Mouse (Mus musculus): ENCODE results near the gene Flt3l. TPM values are rescaled to one million over a fixed set of nuclear protein-coding genes. Genes with fewer than 3 reads are reported as not detected.

Gene Flt3l
- 2.0 and 2.7 TPM in 2 replicates for polyA plus RNA-seq (2015; fragmentation: Nextera tagmentation; extraction: Ambion mirVana)

- peaks cover 9% of the 10 kb centered on the region for H3K4me1 ChIP-seq (replicated peaks)
- H3K4me3 ChIP-seq, result peak within 1 kb of the TSS; percentile 47
- WGBS, result 2% methylated on average over 29 of the region's 29 CpGs
- peaks cover 9% of the 10 kb centered on the region; the same call in 1 of the 2 replicates for H3K27me3 ChIP-seq
- H3K4me2 ChIP-seq, result peak within 1 kb of the TSS; percentile 83
- peak within 1 kb of the TSS; percentile 51 for H3K9ac ChIP-seq
- H3K36me3 ChIP-seq, result no peaks in the 10 kb centered on the region
- ATAC-seq (ENCODE audit: low FRiP score, low read depth), result peak; percentile 79
- H3K9me3 ChIP-seq, result no peaks in the 10 kb centered on the region
- no peak within 1 kb of the TSS for H3K27ac ChIP-seq (replicated peaks)
These were observed at the start of gene Flt3l, which contains the start of gene Gm45713 for GRCm38 (mm10) chr7:45135993-45136567. Flt3l (minus strand) TSS chr7:45136432. Gm45713 (minus strand) TSS chr7:45136231.

DNA sequence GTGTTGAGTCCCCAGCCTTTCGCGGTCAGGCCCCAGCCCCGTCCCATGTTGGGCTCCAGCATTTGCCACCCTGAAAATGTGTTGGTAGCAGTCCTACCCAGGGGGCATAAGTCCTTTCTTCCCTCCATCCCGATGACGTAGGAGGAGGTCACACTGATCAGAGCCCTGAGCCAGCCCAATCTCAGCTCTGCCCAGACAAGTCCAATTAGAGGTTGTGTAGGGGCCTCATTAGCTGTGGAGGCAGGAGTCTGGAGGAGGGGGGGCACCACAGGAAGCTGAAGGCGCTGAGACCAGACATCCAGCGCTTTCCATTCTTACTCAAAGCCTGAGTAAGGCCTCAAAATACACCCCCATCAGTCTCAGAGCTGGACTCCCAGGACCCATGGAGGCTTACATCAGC is 49.7 kb upstream of the Flt3l start:
- WGBS, result 71% methylated on average over 7 of the region's 7 CpGs

GRCm38 (mm10) chr7:45183672-45184071 is 47.4 kb upstream of the Flt3l start:
- Histone ChIP-seq H3K9ac (no peak overlapping the region), H3K9me3 (no peaks in the 10 kb centered on the region), H3K4me3 (no peak overlapping the region), H3K36me3 (no peaks in the 10 kb centered on the region), H3K4me1 (replicated peaks) (peaks cover 18% of the 10 kb centered on the region), H3K27ac (replicated peaks) (no peak overlapping the region), H3K27me3 (peaks cover 81% of the 10 kb centered on the region), H3K4me2 (no peak overlapping the region)
- WGBS, result 68% methylated on average over 7 of the region's 7 CpGs
- ATAC-seq (ENCODE audit: low FRiP score, low read depth), result no peak

More for the DNA sequence above, 49.7 kb upstream of the Flt3l start:
- no peak for ATAC-seq (ENCODE audit: low FRiP score, low read depth)
- H3K4me1 ChIP-seq (replicated peaks), result peaks cover 17% of the 10 kb centered on the region
- H3K4me3 ChIP-seq, result no peak overlapping the region
- H3K27ac ChIP-seq (replicated peaks), result no peak overlapping the region
- no peak overlapping the region for H3K4me2 ChIP-seq
- H3K36me3 ChIP-seq, result no peaks in the 10 kb centered on the region
- no peak overlapping the region for H3K9ac ChIP-seq
- H3K9me3 ChIP-seq, result no peaks in the 10 kb centered on the region
- peaks cover 61% of the 10 kb centered on the region for H3K27me3 ChIP-seq

DNA sequence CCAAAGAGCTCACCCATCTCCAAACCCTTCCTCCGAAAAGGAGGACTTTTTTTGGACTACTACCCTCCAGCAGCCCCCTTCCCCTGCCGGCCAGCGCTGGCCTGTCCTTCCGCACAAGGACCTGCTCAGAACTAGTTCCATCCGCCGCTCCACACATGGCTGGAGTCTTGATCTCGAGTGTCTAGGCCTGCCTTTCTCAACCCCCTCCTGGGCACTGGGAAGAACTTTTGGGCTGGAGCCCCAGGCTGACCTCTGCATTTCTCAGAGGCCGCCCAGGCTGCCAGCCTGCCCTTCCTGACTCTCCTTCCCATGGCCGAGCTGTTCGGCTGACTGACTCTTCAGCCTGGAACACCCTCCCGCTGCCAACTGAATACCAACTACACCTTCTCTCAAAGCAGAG is 46.4 kb upstream of the Flt3l start:
- H3K9ac ChIP-seq, result no peak overlapping the region
- ATAC-seq (ENCODE audit: low FRiP score, low read depth), result no peak
- peaks cover 85% of the 10 kb centered on the region for H3K27me3 ChIP-seq
- H3K9me3 ChIP-seq, result no peaks in the 10 kb centered on the region
- peak overlapping the region; percentile 67 for H3K4me2 ChIP-seq
- peak overlapping the region; percentile 41 for H3K4me3 ChIP-seq
- no peak overlapping the region for H3K27ac ChIP-seq (replicated peaks)
- 12% methylated on average over 11 of the region's 11 CpGs for WGBS
- no peaks in the 10 kb centered on the region for H3K36me3 ChIP-seq
- peaks cover 18% of the 10 kb centered on the region for H3K4me1 ChIP-seq (replicated peaks)

GRCm38 (mm10) chr7:45182199-45182601 is 46.0 kb upstream of the Flt3l start:
- no peak overlapping the region for H3K9ac ChIP-seq
- H3K27ac ChIP-seq (replicated peaks), result no peak overlapping the region
- no peaks in the 10 kb centered on the region for H3K36me3 ChIP-seq
- peak; percentile 86 for ATAC-seq (ENCODE audit: low FRiP score, low read depth)
- WGBS, result under 1% methylated on average over 33 of the region's 34 CpGs
- peaks cover 89% of the 10 kb centered on the region for H3K27me3 ChIP-seq
- H3K4me3 ChIP-seq, result peak overlapping the region; percentile 41
- H3K4me1 ChIP-seq (replicated peaks), result peaks cover 18% of the 10 kb centered on the region
- no peaks in the 10 kb centered on the region for H3K9me3 ChIP-seq
- peak overlapping the region; percentile 67 for H3K4me2 ChIP-seq

GRCm38 (mm10) chr7:45181540-45181939 is 45.3 kb upstream of the Flt3l start:
- no peak for ATAC-seq (ENCODE audit: low FRiP score, low read depth)
- Histone ChIP-seq H3K4me1 (replicated peaks) (peaks cover 19% of the 10 kb centered on the region), H3K27me3 (peaks cover 94% of the 10 kb centered on the region), H3K36me3 (no peaks in the 10 kb centered on the region), H3K4me2 (peak overlapping the region; percentile 67), H3K9me3 (no peaks in the 10 kb centered on the region), H3K4me3 (peak overlapping the region; percentile 41), H3K9ac (no peak overlapping the region), H3K27ac (replicated peaks) (no peak overlapping the region)
- 4% methylated on average over 29 of the region's 35 CpGs for WGBS

DNA sequence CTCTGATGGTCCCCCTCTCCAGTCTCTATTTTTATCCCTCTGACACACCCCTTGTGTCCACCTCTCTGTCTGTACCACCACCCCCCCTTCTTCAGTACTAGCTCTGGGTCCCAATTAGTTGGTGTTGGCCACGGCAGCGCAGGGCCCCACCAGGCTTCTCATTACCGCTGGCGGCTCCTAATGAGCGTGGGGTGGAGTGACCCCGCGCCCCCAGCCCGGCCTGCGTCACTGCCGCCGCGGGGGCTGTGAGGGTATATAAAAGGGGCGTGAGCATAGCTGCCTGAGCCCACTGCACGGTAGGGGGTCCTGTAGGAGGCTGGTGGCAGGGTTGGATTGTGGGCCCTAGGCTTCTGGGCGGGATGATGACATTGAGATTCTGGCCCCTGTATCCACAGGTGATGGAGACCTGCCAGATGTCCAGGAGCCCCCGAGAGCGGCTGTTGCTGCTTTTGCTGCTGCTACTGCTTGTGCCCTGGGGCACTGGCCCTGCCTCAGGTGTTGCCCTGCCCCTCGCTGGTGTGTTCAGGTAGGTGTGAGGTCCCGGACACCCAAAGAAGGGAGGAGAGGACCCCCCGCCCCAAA is 44.8 kb upstream of the Flt3l start, which contains the start of gene Pth2:
Pth2 (plus strand) TSS at position 100 of the 582 bp plus-strand sequence.
- Histone ChIP-seq H3K4me2 (peak within 1 kb of the TSS; percentile 67), H3K36me3 (no peaks in the 10 kb centered on the region), H3K9me3 (no peaks in the 10 kb centered on the region), H3K9ac (no peak within 1 kb of the TSS), H3K4me3 (peak within 1 kb of the TSS; percentile 41), H3K27ac (replicated peaks) (no peak within 1 kb of the TSS), H3K4me1 (replicated peaks) (peaks cover 24% of the 10 kb centered on the region), H3K27me3 (peaks cover 94% of the 10 kb centered on the region)
- no peak for ATAC-seq (ENCODE audit: low FRiP score, low read depth)
- WGBS, result 22% methylated on average over 20 of the region's 20 CpGs

- Histone ChIP-seq H3K4me2 (no peak within 1 kb of the TSS), H3K36me3 (no peaks in the 10 kb centered on the region), H3K4me1 (replicated peaks) (peaks cover 35% of the 10 kb centered on the region), H3K27ac (replicated peaks) (no peak within 1 kb of the TSS), H3K4me3 (no peak within 1 kb of the TSS), H3K27me3 (peaks cover 99% of the 10 kb centered on the region), H3K9me3 (no peaks in the 10 kb centered on the region), H3K9ac (no peak within 1 kb of the TSS)
- WGBS, result 27% methylated on average over 7 of the region's 7 CpGs
- ATAC-seq (ENCODE audit: low FRiP score, low read depth), result no peak
These were observed 43.2 kb upstream of the Flt3l start, which contains the start of gene Gfy for GRCm38 (mm10) chr7:45179469-45179868. Gfy (minus strand) TSS chr7:45179569.

DNA sequence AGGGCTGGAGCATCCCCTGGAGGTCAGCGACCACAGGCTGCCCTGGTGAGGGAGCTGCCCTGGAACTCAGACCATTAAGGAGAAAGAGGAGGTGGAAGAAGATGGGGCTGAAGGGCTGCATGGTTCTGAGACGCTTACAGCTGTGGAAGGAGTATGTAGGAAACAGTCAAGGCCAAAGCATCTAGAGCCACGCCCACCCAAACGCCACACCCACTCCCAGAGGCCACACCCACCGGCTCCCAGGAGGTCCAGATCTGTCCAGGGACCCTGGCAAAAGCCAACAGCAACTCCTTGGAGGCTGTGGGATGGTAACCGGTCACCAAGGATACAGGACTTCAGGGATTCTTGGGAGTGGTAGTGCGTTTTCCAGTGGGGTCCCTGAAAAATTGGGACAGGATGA is 42.3 kb upstream of the Flt3l start:
- H3K4me1 ChIP-seq (replicated peaks), result peaks cover 35% of the 10 kb centered on the region
- H3K36me3 ChIP-seq, result no peaks in the 10 kb centered on the region
- H3K9me3 ChIP-seq, result no peaks in the 10 kb centered on the region
- no peak overlapping the region for H3K4me3 ChIP-seq
- no peak overlapping the region for H3K4me2 ChIP-seq
- peaks cover 97% of the 10 kb centered on the region for H3K27me3 ChIP-seq
- no peak for ATAC-seq (ENCODE audit: low FRiP score, low read depth)
- H3K9ac ChIP-seq, result no peak overlapping the region
- WGBS, result 26% methylated on average over 7 of the region's 7 CpGs
- H3K27ac ChIP-seq (replicated peaks), result no peak overlapping the region

- no peak for ATAC-seq (ENCODE audit: low FRiP score, low read depth)
- peak overlapping the region; percentile 47 for H3K4me2 ChIP-seq
- H3K4me1 ChIP-seq (replicated peaks), result peaks cover 22% of the 10 kb centered on the region
- no peaks in the 10 kb centered on the region for H3K36me3 ChIP-seq
- no peak overlapping the region for H3K27ac ChIP-seq (replicated peaks)
- WGBS, result 3% methylated on average over 29 of the region's 31 CpGs
- H3K27me3 ChIP-seq, result peaks cover 84% of the 10 kb centered on the region
- H3K9ac ChIP-seq, result no peak overlapping the region
- no peaks in the 10 kb centered on the region for H3K9me3 ChIP-seq
- peak overlapping the region; percentile 16 for H3K4me3 ChIP-seq
These were observed 40.1 kb upstream of the Flt3l start for GRCm38 (mm10) chr7:45176356-45176755.

DNA sequence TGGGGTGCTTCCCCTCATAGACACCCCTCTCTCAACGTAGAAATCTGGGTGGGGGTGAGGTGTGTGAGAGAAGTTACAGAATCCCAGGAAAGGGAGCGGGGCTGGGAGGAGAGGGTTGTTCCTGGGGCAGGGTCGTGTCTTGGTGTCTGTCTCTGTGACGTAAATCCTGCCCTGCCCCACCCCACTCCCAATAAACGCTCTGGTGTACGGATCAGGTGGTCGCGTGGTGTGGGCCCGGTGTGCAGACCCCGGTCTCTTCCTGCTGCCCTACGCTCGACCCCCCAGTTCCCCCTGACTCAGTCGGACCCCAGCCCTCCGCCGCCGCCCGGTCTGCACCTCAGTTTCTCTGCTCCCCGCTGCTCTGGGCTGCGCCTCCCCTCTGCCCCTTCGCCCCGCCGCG is 39.7 kb upstream of the Flt3l start:
- H3K36me3 ChIP-seq, result no peaks in the 10 kb centered on the region
- peaks cover 18% of the 10 kb centered on the region for H3K4me1 ChIP-seq (replicated peaks)
- H3K9ac ChIP-seq, result no peak overlapping the region
- no peaks in the 10 kb centered on the region for H3K9me3 ChIP-seq
- H3K27ac ChIP-seq (replicated peaks), result no peak overlapping the region
- H3K4me3 ChIP-seq, result peak overlapping the region; percentile 16
- peak overlapping the region; percentile 47 for H3K4me2 ChIP-seq
- WGBS, result 2% methylated on average over 23 of the region's 23 CpGs
- H3K27me3 ChIP-seq, result peaks cover 80% of the 10 kb centered on the region
- ATAC-seq (ENCODE audit: low FRiP score, low read depth), result no peak

- WGBS, result under 1% methylated on average over 13 of the region's 13 CpGs
- Histone ChIP-seq H3K4me3 (no peak overlapping the region), H3K27ac (replicated peaks) (no peak overlapping the region), H3K9me3 (no peaks in the 10 kb centered on the region), H3K27me3 (peaks cover 75% of the 10 kb centered on the region), H3K4me2 (no peak overlapping the region), H3K9ac (no peak overlapping the region), H3K4me1 (replicated peaks) (peaks cover 17% of the 10 kb centered on the region), H3K36me3 (no peaks in the 10 kb centered on the region)
- no peak for ATAC-seq (ENCODE audit: low FRiP score, low read depth)
These were observed 39.2 kb upstream of the Flt3l start for GRCm38 (mm10) chr7:45175398-45175797.

All from hindbrain, embryonic 15.5 days (tissue).